Mouse (Mus musculus) heart, adult 2 months (tissue): ENCODE measurements around the gene Pias4.

Experiments
- CTCF ChIP-seq: fragments of 200-600 bp; IDR thresholded peaks from 2 replicates; pipeline ENCODE4 v1.8.1; 2022; ENCODE audit warnings: antibody characterized with exemption, mild to moderate bottlenecking, moderate library complexity
- POLR2A ChIP-seq: fragments of 200-500 bp; IDR thresholded peaks from 2 replicates; pipeline ENCODE4 v1.6.1; 2011; ENCODE audit warnings: mild to moderate bottlenecking, low read depth, low read length, control low read depth; ENCODE audit not compliant: insufficient read depth

DNA sequence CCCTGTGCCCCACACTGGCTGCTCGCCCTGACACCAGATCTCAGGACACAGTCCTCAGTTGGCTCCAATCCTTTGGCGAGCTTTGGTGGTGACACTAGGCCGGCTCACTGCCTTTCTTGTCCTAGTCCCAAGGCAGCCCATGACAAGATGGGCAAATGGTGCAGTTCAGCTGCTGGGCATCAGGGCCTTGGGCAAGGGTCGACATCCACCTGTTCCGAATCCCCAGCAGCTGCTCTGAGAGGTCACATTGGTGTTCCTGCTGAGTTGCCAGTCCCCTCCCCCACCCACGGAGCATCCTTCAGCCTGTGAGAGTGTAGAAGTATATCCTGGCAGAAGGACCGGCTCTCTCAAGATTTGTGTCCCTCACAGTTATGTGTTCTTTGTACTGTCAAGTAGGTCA is 47.1 kb downstream of the Pias4 start:
- TF ChIP-seq CTCF (no peak), POLR2A (no peak)
